10 mouse cellular contexts compared by ENCODE assay signal in the genomic region with DNA sequence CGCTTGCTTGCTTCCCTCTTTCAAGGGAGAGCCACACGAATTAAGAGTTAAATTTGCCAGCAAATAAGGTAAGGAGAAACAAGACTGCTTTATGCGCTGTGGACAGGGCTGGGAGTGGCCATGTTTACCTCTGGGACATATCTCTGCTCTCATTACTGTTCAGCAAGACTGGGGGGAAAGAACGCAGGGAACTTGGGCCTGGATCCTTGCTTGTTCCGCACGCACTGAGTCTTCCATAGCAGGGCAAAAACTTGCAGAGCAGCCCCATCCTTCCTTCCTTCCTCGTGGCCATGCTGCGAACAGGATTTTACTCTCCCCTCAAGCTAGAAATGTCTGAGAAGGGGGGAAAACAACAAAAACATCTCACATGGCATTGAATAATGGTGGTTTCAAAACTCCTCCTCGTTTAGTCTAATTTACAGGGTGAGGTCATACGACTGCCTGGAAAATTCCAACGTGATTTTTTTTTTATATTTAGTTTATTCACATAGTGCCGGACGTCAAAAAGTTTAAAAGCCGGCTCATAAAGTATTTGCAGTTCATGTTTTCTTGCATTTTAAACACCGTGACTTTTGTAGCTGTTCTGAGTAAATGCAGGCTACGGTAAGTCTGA. TPM values are rescaled to one million over a fixed set of nuclear protein-coding genes. Genes with fewer than 3 reads are reported as not detected.
DNase-seq lines count a peak whose midpoint lies in the region; ATAC-seq and TF ChIP-seq lines count a peak whose summit lies in the region.
"Had no signal": no experiment of that assay in that cellular context is flagged by ENCODE, and none has a peak within 500 bp of the region (broad histone marks: within the 10 kb centered on the region; RNA-seq: fewer than 3 reads in every experiment).

No protein-coding gene starts in this region.

- peak overlapping the region; percentile 80 for H3K4me2 ChIP-seq in CH12.LX (ENCODE audit: insufficient read depth, low read depth, poor library complexity, severe bottlenecking)
- peak overlapping the region; percentile 48 for H3K4me2 ChIP-seq in heart, embryonic 12.5 days
- peak overlapping the region; percentile 45 for H3K4me2 ChIP-seq in limb, embryonic 12.5 days

- peaks cover 79% of the 10 kb centered on the region for H3K4me1 ChIP-seq in heart, embryonic 10.5 days
- peaks cover 15 to 46% of the 10 kb centered on the region in 2 experiments for H3K4me1 ChIP-seq in CH12.LX (ENCODE audit: control insufficient read depth in 1 of 2, insufficient read depth in 2 of 2)
- H3K4me1 ChIP-seq in heart, embryonic 12.5 days (replicated peaks): peaks cover 75% of the 10 kb centered on the region
- peaks cover 55% of the 10 kb centered on the region for H3K4me1 ChIP-seq in limb, embryonic 12.5 days (replicated peaks)

- dilution Hi-C loops in CH12.LX (cut with MboI; ENCODE audit: extremely low pct_ligation_motif_present, extremely low pct_unique_long_range_greater_than_20kb, low sequenced_read_pairs): no loop called here

- H3K27ac ChIP-seq in heart, embryonic 10.5 days: peak overlapping the region; percentile 88
- H3K27ac ChIP-seq in CH12.LX (ENCODE audit: insufficient read depth, low read depth): peak overlapping the region; percentile 87
- peak overlapping the region; percentile 95 for H3K27ac ChIP-seq in heart, embryonic 12.5 days (ENCODE audit: poor library complexity, severe bottlenecking)
- peak overlapping the region; percentile 91 for H3K27ac ChIP-seq in limb, embryonic 12.5 days
- H3K27ac ChIP-seq: liver, embryonic 14.5 days had no signal

- H3K4me3 ChIP-seq in heart, embryonic 10.5 days: 0 out of 2 replicates have a peak overlapping the region, but pooled peaks have one; percentile 12
- H3K4me3 ChIP-seq in CH12.LX (replicated peaks in 1 of 3; ENCODE audit: low read depth in 2 of 3, low read length in 2 of 3, poor library complexity in 1 of 3): peak overlapping the region in 2 of 3 experiments; percentile 30 to 31
- no peak overlapping the region for H3K4me3 ChIP-seq in heart, embryonic 12.5 days
- no peak overlapping the region for H3K4me3 ChIP-seq in limb, embryonic 12.5 days (replicated peaks)

- no peaks in the 10 kb centered on the region for H3K27me3 ChIP-seq in heart, embryonic 10.5 days (ENCODE audit: insufficient read depth, poor library complexity, severe bottlenecking)
- H3K27me3 ChIP-seq in CH12.LX (replicated peaks): no peaks in the 10 kb centered on the region
- H3K27me3 ChIP-seq in heart, embryonic 12.5 days (replicated peaks): no peaks in the 10 kb centered on the region
- no peaks in the 10 kb centered on the region for H3K27me3 ChIP-seq in limb, embryonic 12.5 days

- ATAC-seq in heart, embryonic 12.5 days (ENCODE audit: insufficient number of reproducible peaks, low FRiP score): no peak
- no peak for ATAC-seq in limb, embryonic 12.5 days (ENCODE audit: insufficient number of reproducible peaks, insufficient read depth, low FRiP score, low TSS enrichment, low read depth)
- ATAC-seq in megakaryocyte progenitor cell, adult 5-6 weeks (replicated peaks; ENCODE audit: poor library complexity): no peak

- WGBS in heart, embryonic 10.5 days: 47% methylated on average over 16 of the region's 16 CpGs
- 29% methylated on average over 16 of the region's 16 CpGs for WGBS in heart, embryonic 12.5 days
- 24% methylated on average over 16 of the region's 16 CpGs for WGBS in limb, embryonic 12.5 days

- 0 out of 2 replicates have a peak, but pooled peaks cover 6% of the 10 kb centered on the region for H3K36me3 ChIP-seq in heart, embryonic 10.5 days
- H3K36me3 ChIP-seq in CH12.LX (replicated peaks in 1 of 2; ENCODE audit: control insufficient read depth in 1 of 2, insufficient read depth in 1 of 2, low read length in 1 of 2): peaks cover 0 to 26% of the 10 kb centered on the region in 2 experiments
- 0 out of 2 replicates have a peak, but pooled peaks cover 5% of the 10 kb centered on the region for H3K36me3 ChIP-seq in heart, embryonic 12.5 days
- H3K36me3 ChIP-seq in limb, embryonic 12.5 days: peaks cover 4% of the 10 kb centered on the region; the same call in 1 of the 2 replicates

- no peak for TF ChIP-seq POLR2A in CH12.LX (IDR thresholded peaks at IDR 0.05; ENCODE audit: low read depth, low read length)

- H3K79me2 ChIP-seq in CH12.LX (replicated peaks; ENCODE audit: control insufficient read depth, extremely low read depth, insufficient read depth, poor library complexity, severe bottlenecking): peaks cover 45% of the 10 kb centered on the region

- in situ Hi-C loops in CH12.LX (cut with MboI; ENCODE audit: low pct_ligation_motif_present, low pct_unique_long_range_greater_than_20kb, low sequenced_read_pairs): loop anchor here (25.0 kb wide), 1 partner anchor 1610 kb away; no protein-coding TSS in a partner anchor

- no peak for TF ChIP-seq EP300 in CH12.LX (IDR thresholded peaks at IDR 0.05; ENCODE audit: low read length)

- H3K9me3 ChIP-seq in heart, embryonic 10.5 days: no peaks in the 10 kb centered on the region
- no peaks in the 10 kb centered on the region for H3K9me3 ChIP-seq in CH12.LX (replicated peaks; ENCODE audit: low read length)
- no peaks in the 10 kb centered on the region for H3K9me3 ChIP-seq in heart, embryonic 12.5 days (replicated peaks)
- no peaks in the 10 kb centered on the region for H3K9me3 ChIP-seq in limb, embryonic 12.5 days

- peak overlapping the region; percentile 61 for H3K9ac ChIP-seq in CH12.LX (ENCODE audit: insufficient read depth, low read depth)
- H3K9ac ChIP-seq in heart, embryonic 12.5 days: peak overlapping the region; percentile 67
- H3K9ac ChIP-seq in limb, embryonic 12.5 days (replicated peaks): 0 out of 2 replicates have a peak overlapping the region, but pooled peaks have one; percentile 2
- H3K9ac ChIP-seq: liver, embryonic 14.5 days had no signal

- intact Hi-C loops in heart, postnatal 25 days (cut with DNase I): loop anchor here (2.0 kb wide), 1 partner anchor 18 kb away; no protein-coding TSS in a partner anchor

- DNase-seq in heart, embryonic 10.5 days (ENCODE audit: low spot score): no peak
- no peak for DNase-seq in heart, postnatal 25 days (ENCODE audit: low spot score)
- DNase-seq in CH12.LX (ENCODE audit: extremely low read depth): no peak
- DNase-seq in left cerebral cortex, adult 8-10 months (ENCODE audit: low spot score in 2 of 2): no peak
- DNase-seq in retina, postnatal 1 day: no peak
- DNase-seq: gastrocnemius, postnatal 10 days had no signal

- TF ChIP-seq CTCF in CH12.LX (conservative IDR thresholded peaks at IDR 0.05 in 1 of 2, IDR thresholded peaks at IDR 0.05 in 1 of 2; ENCODE audit: low read depth in 2 of 2, low read length in 2 of 2): no peak

- no peak for TF ChIP-seq RAD21 in CH12.LX (IDR thresholded peaks at IDR 0.05; ENCODE audit: low read depth, low read length)

TF ChIP-seq in CH12.LX, 34 proteins besides CTCF, POLR2A, EP300 and RAD21:
- TF ChIP-seq MYC (IDR thresholded peaks at IDR 0.05; ENCODE audit: low read depth, low read length) (0 out of 2 replicates have a peak, but pooled peaks have one; percentile 31), ZC3H11A (IDR thresholded peaks at IDR 0.05; ENCODE audit: low read depth, low read length) (no peak), POLR2AphosphoS2 (IDR thresholded peaks at IDR 0.05; ENCODE audit: low read depth, low read length) (no peak), HCFC1 (IDR thresholded peaks at IDR 0.05; ENCODE audit: low read depth, low read length) (no peak), USF1 (IDR thresholded peaks at IDR 0.05; ENCODE audit: low read depth, low read length) (no peak), JUND (conservative IDR thresholded peaks at IDR 0.05; ENCODE audit: low read depth, low read length) (no peak), IRF4 (IDR thresholded peaks at IDR 0.05; ENCODE audit: low read depth, low read length) (no peak), CHD1 (IDR thresholded peaks at IDR 0.05; ENCODE audit: low read depth, low read length) (0 out of 2 replicates have a peak, but pooled peaks have one; percentile 49), ZKSCAN1 (IDR thresholded peaks at IDR 0.05; ENCODE audit: borderline replicate concordance, low read depth, low read length) (no peak), UBTF (IDR thresholded peaks at IDR 0.05; ENCODE audit: low read depth, low read length) (no peak), TBP (conservative IDR thresholded peaks at IDR 0.05; ENCODE audit: low read depth, low read length) (no peak)

RNA-seq across cellular contexts. Expression of a gene that starts 21.8 kb away (rescaled TPM):
- polyA plus RNA-seq in heart, embryonic 10.5 days (2016; fragmentation: Nextera tagmentation; extraction: Ambion mirVana): 71.5 and 91.4 TPM in 2 replicates
- 100 to 1,000 TPM; 234 to 252 TPM for total RNA-seq in heart, postnatal 25 days (2021)
- total RNA-seq in CH12.LX (2012; rRNA removed): 19.6 and 23.9 TPM in 2 replicates
- total RNA-seq in CH12.LX (2014; rRNA removed): 23.7 and 23.8 TPM in 2 replicates
- 21.8 and 28.9 TPM in 2 replicates for polyA plus RNA-seq in CH12.LX (2012; ENCODE audit: insufficient read length, low read depth)
- 108 and 114 TPM in 2 replicates for polyA plus RNA-seq in heart, embryonic 12.5 days (2016; fragmentation: Nextera tagmentation; extraction: Ambion mirVana)
- 79.0 and 80.8 TPM in 2 replicates for polyA plus RNA-seq in limb, embryonic 12.5 days (2016; fragmentation: Nextera tagmentation; extraction: Ambion mirVana)
- 100 to 1,000 TPM; 222 to 278 (median 250) TPM for total RNA-seq in left cerebral cortex, adult 8-10 months (2022)
- 94.4 and 97.8 TPM in 2 replicates for total RNA-seq in megakaryocyte progenitor cell, adult 5-6 weeks (2015)
- total RNA-seq in megakaryocyte progenitor cell, adult 5-6 weeks (2017): 63.2 and 70.4 TPM in 2 replicates

Comparison
In these comparisons a context has a peak if more than half of its experiments do, and no peak if none do; other contexts are left out.
1. H3K4me3 ChIP-seq: peak in heart, embryonic 10.5 days (single experiment) and CH12.LX (2 of 3); none in heart, embryonic 12.5 days (single experiment) and limb, embryonic 12.5 days (single experiment).
2. H3K9ac ChIP-seq: peak in every context shown above with its lines; median percentile 67 in heart, embryonic 12.5 days; 61 in CH12.LX; 2 in limb, embryonic 12.5 days.
3. Peak in every context shown above with its lines, with median percentiles within 50 percentile points of each other: H3K27ac ChIP-seq and H3K4me2 ChIP-seq.